Mouse (Mus musculus) C2C12 (cell line): ENCODE data around the gene Kcnt2.

Experiments
- CTCF ChIP-seq: IDR thresholded peaks from one replicate; pipeline ENCODE4 v1.5.1; 2011; ENCODE audit not compliant: control insufficient read depth, insufficient read depth, insufficient read length
- USF1 ChIP-seq: IDR thresholded peaks from one replicate; pipeline ENCODE4 v1.6.1; 2011; ENCODE audit warnings: low read depth, mild to moderate bottlenecking, control low read depth, moderate library complexity

DNA sequence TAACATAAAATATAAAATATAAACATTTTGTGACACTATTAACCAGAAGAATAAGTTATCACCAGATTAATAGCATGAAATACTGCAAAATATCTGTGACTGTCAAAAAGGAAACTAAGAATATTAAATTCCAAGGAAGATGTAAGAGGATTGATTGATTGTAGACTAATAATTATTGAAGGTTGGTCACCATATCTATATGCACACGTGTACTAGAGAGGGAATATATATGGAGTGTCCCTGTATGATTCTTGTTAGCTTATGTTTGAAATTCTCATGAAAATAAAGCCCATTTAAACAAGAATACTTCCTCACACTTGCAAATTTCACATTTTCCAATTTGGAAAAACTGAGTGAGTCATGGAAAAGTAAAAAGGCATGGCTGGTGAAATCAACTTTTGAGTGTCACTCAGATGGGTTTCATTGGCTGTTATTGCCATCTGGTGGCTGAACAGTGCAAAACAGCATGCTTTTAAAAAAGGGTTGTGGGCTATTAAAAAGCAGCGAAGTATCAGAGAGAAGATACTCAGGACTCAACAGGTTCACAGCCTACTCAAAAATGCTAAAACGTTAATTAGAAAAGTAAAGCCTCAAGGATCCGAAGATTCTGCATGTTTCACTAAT lies 285.4 kb downstream of the Kcnt2 start:
- TF ChIP-seq CTCF (no peak), USF1 (no peak)
